9 mouse cellular contexts compared by ENCODE assay signal in the genomic region with DNA sequence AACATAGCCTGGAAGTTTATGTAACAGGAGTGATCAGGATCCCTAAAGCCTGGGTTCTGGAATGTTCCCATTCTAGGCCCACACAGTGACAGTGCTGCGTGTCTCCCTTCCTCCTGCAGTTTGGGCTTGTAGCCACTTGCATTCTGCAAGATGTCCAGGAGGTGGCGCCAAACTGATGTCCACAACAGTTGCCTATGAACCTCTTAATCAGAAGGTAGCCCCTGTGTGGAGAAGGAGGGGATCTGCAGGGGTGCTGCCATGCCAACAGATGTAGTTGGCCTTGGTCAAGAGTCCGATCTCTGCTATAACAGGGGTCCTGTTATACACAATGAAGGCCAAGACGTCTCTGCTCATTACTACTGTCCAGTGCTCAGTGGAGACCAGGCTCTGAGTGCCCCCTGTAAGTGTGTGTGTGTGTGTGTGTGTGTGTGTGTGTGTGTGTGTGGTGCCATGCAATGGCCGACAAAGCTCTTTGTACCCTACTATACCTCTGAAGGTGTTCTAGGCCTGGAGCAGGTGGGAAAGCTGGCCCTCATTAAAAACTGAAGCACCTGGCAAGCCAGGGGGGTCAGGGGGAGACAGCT. TPM values are rescaled to one million over a fixed set of nuclear protein-coding genes. Genes with fewer than 3 reads are reported as not detected.
DNase-seq lines count a peak whose midpoint lies in the region; ATAC-seq lines count a peak whose summit lies in the region.
"Had no signal": no experiment of that assay in that cellular context is flagged by ENCODE, and none has a peak within 500 bp of the region (broad histone marks: within the 10 kb centered on the region; RNA-seq: fewer than 3 reads in every experiment).

No protein-coding gene starts in this region.

- no peak overlapping the region for H3K27ac ChIP-seq in forebrain, embryonic 11.5 days (ENCODE audit: low read depth, low read length)

- 42% methylated on average over 5 of the region's 5 CpGs for WGBS in forebrain, embryonic 11.5 days

- no peak overlapping the region for H3K4me2 ChIP-seq in forebrain, embryonic 11.5 days (ENCODE audit: low read depth, low read length, severe bottlenecking)

- DNase-seq in CD8-positive naive resting alpha-beta T cell, adult 2 months (ENCODE audit: low read depth in 2 of 2, low spot score in 2 of 2): peak; percentile 78 to 80
- peak; percentile 58 for DNase-seq in brain, embryonic 18.5 days (ENCODE audit: low read depth, low spot score)
- DNase-seq in forebrain, embryonic 11.5 days (ENCODE audit: low spot score): peak; percentile 93
- DNase-seq in heart, postnatal 14 days: peak; percentile 89 to 94
- DNase-seq in layer of hippocampus, adult 11-12 months (ENCODE audit: low spot score): peak; percentile 94
- DNase-seq in lung, adult 18-20 months: peak; percentile 83 to 88
- peak; percentile 91 for DNase-seq in testis, postnatal 10 days (ENCODE audit: low spot score)

- no peaks in the 10 kb centered on the region for H3K9me3 ChIP-seq in forebrain, embryonic 11.5 days (ENCODE audit: control insufficient read depth, low read length)

- no peaks in the 10 kb centered on the region for H3K36me3 ChIP-seq in forebrain, embryonic 11.5 days (ENCODE audit: control insufficient read depth, insufficient read depth, low read length)

- no peak overlapping the region for H3K9ac ChIP-seq in forebrain, embryonic 11.5 days (ENCODE audit: low read length)

- H3K4me3 ChIP-seq in forebrain, embryonic 11.5 days (ENCODE audit: low read depth, low read length): no peak overlapping the region
- H3K4me3 ChIP-seq: erythroblast, embryonic 14.5 days had no signal

- intact Hi-C loops in heart, postnatal 14 days (cut with DNase I): loop anchor here (1.0 to 2.0 kb wide), 2 partner anchors 145 to 186 kb away; no protein-coding TSS in a partner anchor

- peak; percentile 49 for ATAC-seq in forebrain, embryonic 11.5 days (replicated peaks; ENCODE audit: low FRiP score)
- ATAC-seq in neutrophil, adult 5-6 weeks (ENCODE audit: extremely low read depth, insufficient number of reproducible peaks, low FRiP score, poor library complexity, severe bottlenecking): peak; percentile 37; the same call in 1 of the 2 replicates

- H3K4me1 ChIP-seq in forebrain, embryonic 11.5 days (replicated peaks; ENCODE audit: control insufficient read depth, insufficient read depth, low read length): no peaks in the 10 kb centered on the region

- no peaks in the 10 kb centered on the region for H3K27me3 ChIP-seq in forebrain, embryonic 11.5 days (ENCODE audit: control insufficient read depth, insufficient read depth, low read length)

RNA-seq across cellular contexts. Expression of gene Dkk3, which starts 24.5 kb away (rescaled TPM):
- 15.0 and 18.7 TPM in 2 replicates for polyA plus RNA-seq in forebrain, embryonic 11.5 days (2014; fragmentation: Nextera tagmentation; extraction: Ambion mirVana)
- 10 to 100 TPM; 21.3 to 48.5 TPM for total RNA-seq in heart, postnatal 14 days (2021)
- 0.12 TPM in 1 of 2 replicates, not detected in the other for total RNA-seq in neutrophil, adult 5-6 weeks (2017)
- polyA plus RNA-seq: erythroblast, embryonic 14.5 days had no signal

RNA-seq across cellular contexts. Expression of gene Mical2, which starts 42.3 kb away (rescaled TPM):
- polyA plus RNA-seq in forebrain, embryonic 11.5 days (2014; fragmentation: Nextera tagmentation; extraction: Ambion mirVana): 1.9 and 2.1 TPM in 2 replicates
- 100 to 1,000 TPM; 105 to 127 TPM for total RNA-seq in heart, postnatal 14 days (2021)
- total RNA-seq in neutrophil, adult 5-6 weeks (2017): 0.25 and 0.70 TPM in 2 replicates
- polyA plus RNA-seq: erythroblast, embryonic 14.5 days had no signal

Comparison
In these comparisons a context has a peak if more than half of its experiments do, and no peak if none do; other contexts are left out.
1. RNA of gene Dkk3, which starts 24.5 kb away (total RNA-seq): 21.3 to 48.5 TPM in heart, postnatal 14 days; 0.12 TPM in neutrophil, adult 5-6 weeks; every median in the first group is over 10 times any median in the second.
2. RNA of gene Mical2, which starts 42.3 kb away (total RNA-seq): 105 to 127 TPM in heart, postnatal 14 days; 0.25 to 0.70 TPM in neutrophil, adult 5-6 weeks; every median in the first group is over 10 times any median in the second.
3. Peak in every context shown above with its lines, with median percentiles within 50 percentile points of each other: DNase-seq.